Mouse (Mus musculus) CD4-positive, CD25-positive, alpha-beta regulatory T cell, adult 4 months (primary cell): ENCODE data around the gene Habp4. TPM values are rescaled to one million over a fixed set of nuclear protein-coding genes. Genes with fewer than 3 reads are reported as not detected.

ENCODE experiments used
- polyA plus RNA-seq, 2 experiments: library from polyadenylated mRNA; unstranded; fragments of 100-300 nt; shearing (Covaris generic); gene quantifications; one replicate each; pipeline ENCODE4 v1.2.1; 2017

Gene Habp4
- polyA plus RNA-seq, 2 experiments from 2014 or later: 2.8 to 4.0 TPM

Other genes starting within 250 kb of the Habp4 start
- not detected for gene Hsd17b3, start 72.6 kb upstream of the Habp4 start, polyA plus RNA-seq
- 10 to 100 TPM; 48.4 to 49.7 TPM for gene Slc35d2, start 32.5 kb upstream of the Habp4 start, polyA plus RNA-seq
- gene Zfp367, start 8.6 kb upstream of the Habp4 start, polyA plus RNA-seq: 1 to 10 TPM; 7.8 to 8.7 TPM
- gene Cdc14b, start 113.5 kb downstream of the Habp4 start, polyA plus RNA-seq: 10 to 100 TPM; 10.7 to 11.6 TPM
- 10 to 100 TPM in 1 of 2 experiments, 1 to 10 TPM in 1; 9.9 to 13.1 TPM for gene Aaed1, start 150.9 kb downstream of the Habp4 start, polyA plus RNA-seq
- gene Ctsl, start 209.1 kb downstream of the Habp4 start, polyA plus RNA-seq: 1 to 10 TPM; 5.3 to 7.2 TPM